Mouse (Mus musculus): ENCODE results near the gene Gpc6. TPM values are rescaled to one million over a fixed set of nuclear protein-coding genes. Genes with fewer than 3 reads are reported as not detected.

Gpc6 gene
- total and polyA plus RNA-seq, 2 experiments from 2014 or later = 11.0 to 17.1 TPM

DNA sequence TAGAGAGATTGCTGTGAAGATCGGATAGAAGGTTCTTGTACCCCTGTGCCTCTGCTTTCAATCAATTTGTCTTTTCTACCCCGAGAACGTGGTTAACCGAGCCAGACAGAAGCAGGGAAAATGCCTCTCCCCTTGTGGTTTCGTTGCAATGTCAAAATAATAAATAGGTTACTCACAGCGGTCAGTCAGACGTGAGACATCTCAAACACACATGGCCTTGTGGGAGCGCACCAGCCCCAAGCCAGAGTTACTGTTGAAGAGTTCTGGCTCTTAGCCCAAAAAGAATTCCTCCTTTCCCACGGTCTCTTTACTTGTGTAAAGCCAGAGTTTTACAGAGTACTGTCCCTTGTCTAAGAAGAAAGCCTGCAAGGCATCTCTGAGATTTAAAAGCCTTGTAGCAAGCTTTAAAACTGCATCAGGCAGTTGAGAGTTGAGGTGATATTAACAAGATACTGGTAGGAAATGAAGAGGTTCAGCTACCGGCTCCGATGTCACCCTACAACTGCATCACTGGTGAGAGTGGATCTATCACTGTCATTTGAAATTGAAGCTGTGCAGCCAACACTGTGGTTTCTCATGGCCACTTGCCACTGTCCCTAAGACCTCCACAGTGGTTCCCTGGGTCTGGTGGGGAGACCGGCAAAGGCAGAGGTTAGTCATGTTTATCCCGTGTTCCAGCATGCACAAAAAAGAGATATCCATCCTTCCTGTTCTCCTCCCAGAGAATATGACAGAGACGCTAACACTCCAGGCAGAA lies 916.9 kb downstream of the Gpc6 start:
- no peaks in the 10 kb centered on the region for H3K9me3 ChIP-seq (replicated peaks; ENCODE audit: control insufficient read depth, low read length)
- no peak overlapping the region for H3K4me2 ChIP-seq (ENCODE audit: low read depth, low read length)
- no peaks in the 10 kb centered on the region for H3K4me1 ChIP-seq (ENCODE audit: control insufficient read depth, insufficient read depth)
- no peak for TF ChIP-seq EP300 (IDR thresholded peaks at IDR 0.05; ENCODE audit: low read depth)
- no peak for TF ChIP-seq CTCF (IDR thresholded peaks at IDR 0.05; ENCODE audit: low read depth)
- DNase-seq (ENCODE audit: low spot score) (peak; percentile 10), ATAC-seq (ENCODE audit: insufficient read depth, low read depth) (no peak)
- WGBS = 63% methylated on average over 14 of the region's 14 CpGs
- no peak overlapping the region for H3K27ac ChIP-seq (ENCODE audit: low read depth)
- H3K36me3 ChIP-seq (replicated peaks; ENCODE audit: control insufficient read depth, insufficient read depth, low read length) = no peaks in the 10 kb centered on the region
- no peak overlapping the region; the same call in 1 of the 2 replicates for H3K9ac ChIP-seq (replicated peaks; ENCODE audit: low read depth, low read length)
- H3K4me3 ChIP-seq (ENCODE audit: low read depth, low read length) = no peak overlapping the region
- no peaks in the 10 kb centered on the region for H3K27me3 ChIP-seq (ENCODE audit: control insufficient read depth, insufficient read depth, low read length)

DNA sequence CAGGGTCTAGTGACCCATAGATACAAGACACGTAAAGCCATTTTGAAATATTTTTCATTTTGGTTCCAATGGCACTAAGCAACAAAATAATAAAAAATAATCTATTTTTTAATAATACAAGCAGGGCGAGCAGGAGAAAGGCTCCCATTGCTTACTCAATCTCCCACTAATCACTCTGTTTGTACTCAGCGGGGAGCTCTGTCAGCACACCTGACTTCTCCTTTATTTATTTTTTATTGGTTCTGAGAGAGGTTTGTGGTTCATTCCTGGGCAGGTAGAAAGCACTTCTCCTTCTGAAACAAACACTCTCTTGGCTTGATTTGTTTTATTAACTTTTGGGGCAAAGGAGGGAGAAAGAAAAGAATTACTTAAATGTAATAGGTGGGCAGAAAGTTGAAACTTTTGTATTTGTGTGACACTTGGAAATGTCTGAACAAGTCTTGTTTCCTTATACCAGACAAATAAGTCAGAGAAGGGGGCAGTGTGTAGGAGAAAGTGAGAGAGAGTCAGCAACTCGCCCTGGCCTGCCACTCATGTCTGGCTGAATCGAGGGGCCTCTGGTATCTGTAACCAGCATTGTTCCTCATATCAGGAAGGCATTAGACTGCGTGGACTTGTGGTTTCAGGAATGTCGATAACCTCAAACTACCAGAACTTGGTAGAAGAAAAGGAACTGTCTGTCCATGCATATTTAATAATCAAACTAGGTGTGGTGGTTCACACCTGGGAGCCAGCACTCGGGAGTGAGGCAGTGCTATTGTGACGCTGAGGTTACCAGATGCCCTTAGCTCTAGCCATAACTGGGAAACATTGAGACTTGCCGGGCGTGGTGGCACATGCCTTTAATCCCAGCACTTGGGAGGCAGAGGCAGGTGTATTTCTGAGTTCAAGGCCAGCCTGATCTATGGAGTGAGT lies 924.7 kb downstream of the Gpc6 start:
- no peak overlapping the region for H3K9ac ChIP-seq (replicated peaks; ENCODE audit: low read depth, low read length)
- no peak for DNase-seq (ENCODE audit: low spot score)
- no peak for ATAC-seq (ENCODE audit: insufficient read depth, low read depth)
- H3K4me3 ChIP-seq (ENCODE audit: low read depth, low read length) = no peak overlapping the region
- 62% methylated on average over 11 of the region's 11 CpGs for WGBS
- H3K9me3 ChIP-seq (replicated peaks; ENCODE audit: control insufficient read depth, low read length) = no peaks in the 10 kb centered on the region
- TF ChIP-seq EP300 (IDR thresholded peaks at IDR 0.05; ENCODE audit: low read depth) (no peak), CTCF (IDR thresholded peaks at IDR 0.05; ENCODE audit: low read depth) (no peak)
- no peak overlapping the region for H3K4me2 ChIP-seq (ENCODE audit: low read depth, low read length)
- H3K27me3 ChIP-seq (ENCODE audit: control insufficient read depth, insufficient read depth, low read length) = no peaks in the 10 kb centered on the region
- no peaks in the 10 kb centered on the region for H3K4me1 ChIP-seq (ENCODE audit: control insufficient read depth, insufficient read depth)
- H3K27ac ChIP-seq (ENCODE audit: low read depth) = no peak overlapping the region
- no peaks in the 10 kb centered on the region for H3K36me3 ChIP-seq (replicated peaks; ENCODE audit: control insufficient read depth, insufficient read depth, low read length)

DNA sequence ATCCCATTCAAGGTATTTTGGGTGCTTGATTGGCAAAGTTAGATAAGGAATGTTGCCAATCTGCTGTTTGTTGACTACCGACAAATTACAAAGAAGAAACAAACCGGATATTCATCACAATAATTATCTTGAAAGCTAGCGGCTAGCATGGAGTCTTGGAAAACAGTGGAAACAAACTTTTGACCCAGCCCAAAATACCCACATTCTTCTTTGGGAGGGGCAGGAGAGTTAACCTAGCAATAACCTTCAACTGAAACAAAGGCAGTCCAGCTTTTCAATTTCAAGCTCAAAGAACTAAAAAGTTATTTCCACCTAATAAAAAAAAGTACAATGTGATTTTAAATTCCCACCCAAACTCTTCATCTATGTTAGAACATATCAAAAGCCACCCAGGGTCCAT lies 927.2 kb downstream of the Gpc6 start:
- Histone ChIP-seq H3K9ac (replicated peaks; ENCODE audit: low read depth, low read length) (no peak overlapping the region), H3K4me1 (ENCODE audit: control insufficient read depth, insufficient read depth) (no peaks in the 10 kb centered on the region), H3K36me3 (replicated peaks; ENCODE audit: control insufficient read depth, insufficient read depth, low read length) (no peaks in the 10 kb centered on the region), H3K9me3 (replicated peaks; ENCODE audit: control insufficient read depth, low read length) (no peaks in the 10 kb centered on the region), H3K4me3 (ENCODE audit: low read depth, low read length) (no peak overlapping the region), H3K4me2 (ENCODE audit: low read depth, low read length) (no peak overlapping the region), H3K27me3 (ENCODE audit: control insufficient read depth, insufficient read depth, low read length) (no peaks in the 10 kb centered on the region), H3K27ac (ENCODE audit: low read depth) (no peak overlapping the region)
- 80% methylated on average over 3 of the region's 3 CpGs for WGBS
- DNase-seq (ENCODE audit: low spot score) = no peak
- TF ChIP-seq EP300 (IDR thresholded peaks at IDR 0.05; ENCODE audit: low read depth) (no peak), CTCF (IDR thresholded peaks at IDR 0.05; ENCODE audit: low read depth) (no peak)
- no peak for ATAC-seq (ENCODE audit: insufficient read depth, low read depth)

DNA sequence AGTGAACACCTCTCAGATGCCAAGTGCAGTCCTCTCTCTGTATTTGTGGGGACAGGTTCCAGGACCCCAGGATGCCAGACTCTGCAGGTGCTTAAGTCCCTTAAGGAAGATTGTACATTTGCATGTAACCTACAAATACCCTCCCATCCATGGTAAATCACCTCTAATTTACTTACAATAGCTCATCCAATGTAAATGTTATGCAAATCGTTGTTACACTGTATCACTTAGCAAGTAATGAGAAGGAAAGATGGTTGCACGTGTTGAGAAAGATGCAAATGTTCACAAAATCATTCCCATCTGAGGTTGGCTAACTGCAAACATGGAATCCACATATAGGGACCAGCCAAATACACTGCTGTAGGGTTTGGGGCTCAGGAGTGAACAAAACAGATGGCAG lies 927.7 kb downstream of the Gpc6 start:
- DNase-seq (ENCODE audit: low spot score) (no peak), ATAC-seq (ENCODE audit: insufficient read depth, low read depth) (no peak)
- Histone ChIP-seq H3K27ac (ENCODE audit: low read depth) (no peak overlapping the region), H3K4me1 (ENCODE audit: control insufficient read depth, insufficient read depth) (no peaks in the 10 kb centered on the region), H3K4me3 (ENCODE audit: low read depth, low read length) (no peak overlapping the region), H3K27me3 (ENCODE audit: control insufficient read depth, insufficient read depth, low read length) (no peaks in the 10 kb centered on the region), H3K36me3 (replicated peaks; ENCODE audit: control insufficient read depth, insufficient read depth, low read length) (no peaks in the 10 kb centered on the region), H3K9ac (replicated peaks; ENCODE audit: low read depth, low read length) (no peak overlapping the region), H3K9me3 (replicated peaks; ENCODE audit: control insufficient read depth, low read length) (no peaks in the 10 kb centered on the region), H3K4me2 (ENCODE audit: low read depth, low read length) (no peak overlapping the region)
- no peak for TF ChIP-seq EP300 (IDR thresholded peaks at IDR 0.05; ENCODE audit: low read depth)
- TF ChIP-seq CTCF (IDR thresholded peaks at IDR 0.05; ENCODE audit: low read depth) = no peak
- WGBS = 78% methylated on average over 2 of the region's 2 CpGs

DNA sequence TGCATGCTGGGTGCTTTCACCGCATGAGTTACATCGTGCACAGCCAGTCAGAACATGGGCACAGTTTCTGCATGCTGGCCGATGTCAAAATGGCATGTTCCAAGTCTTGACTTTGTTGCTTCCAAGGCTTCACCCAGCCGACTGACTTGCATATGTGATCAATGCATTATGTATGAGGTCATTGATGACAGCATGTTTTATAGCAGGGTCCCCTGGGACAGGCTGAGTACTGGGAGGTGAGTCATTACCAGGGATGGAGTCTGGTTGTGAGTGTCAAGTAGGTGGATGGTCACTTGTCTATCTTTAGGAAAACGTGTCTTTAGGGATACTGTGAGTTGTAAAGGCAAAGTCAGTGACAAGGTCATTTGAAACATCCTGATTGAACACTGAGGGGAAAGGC lies 929.4 kb downstream of the Gpc6 start:
- Histone ChIP-seq H3K4me1 (ENCODE audit: control insufficient read depth, insufficient read depth) (no peaks in the 10 kb centered on the region), H3K9me3 (replicated peaks; ENCODE audit: control insufficient read depth, low read length) (no peaks in the 10 kb centered on the region), H3K27me3 (ENCODE audit: control insufficient read depth, insufficient read depth, low read length) (no peaks in the 10 kb centered on the region), H3K27ac (ENCODE audit: low read depth) (no peak overlapping the region), H3K4me2 (ENCODE audit: low read depth, low read length) (no peak overlapping the region), H3K9ac (replicated peaks; ENCODE audit: low read depth, low read length) (no peak overlapping the region), H3K4me3 (ENCODE audit: low read depth, low read length) (no peak overlapping the region), H3K36me3 (replicated peaks; ENCODE audit: control insufficient read depth, insufficient read depth, low read length) (no peaks in the 10 kb centered on the region)
- ATAC-seq (ENCODE audit: insufficient read depth, low read depth) (no peak), DNase-seq (ENCODE audit: low spot score) (no peak)
- WGBS = 89% methylated on average over 5 of the region's 5 CpGs
- no peak for TF ChIP-seq EP300 (IDR thresholded peaks at IDR 0.05; ENCODE audit: low read depth)
- TF ChIP-seq CTCF (IDR thresholded peaks at IDR 0.05; ENCODE audit: low read depth) = no peak

Data from heart, postnatal 0 days (tissue).